Mouse (Mus musculus): ENCODE results near the gene Actr5.

GRCm38 (mm10) chr2:158681714-158682113 lies 57.0 kb downstream of the Actr5 start:
- no peak for TF ChIP-seq CTCF (IDR thresholded peaks at IDR 0.05; ENCODE audit: borderline replicate concordance, insufficient read depth, low read length)
- no peak for TF ChIP-seq POLR2A (IDR thresholded peaks at IDR 0.05; ENCODE audit: low read depth, low read length)
